ENCODE assay signal across 8 mouse cellular contexts in the genomic region with DNA sequence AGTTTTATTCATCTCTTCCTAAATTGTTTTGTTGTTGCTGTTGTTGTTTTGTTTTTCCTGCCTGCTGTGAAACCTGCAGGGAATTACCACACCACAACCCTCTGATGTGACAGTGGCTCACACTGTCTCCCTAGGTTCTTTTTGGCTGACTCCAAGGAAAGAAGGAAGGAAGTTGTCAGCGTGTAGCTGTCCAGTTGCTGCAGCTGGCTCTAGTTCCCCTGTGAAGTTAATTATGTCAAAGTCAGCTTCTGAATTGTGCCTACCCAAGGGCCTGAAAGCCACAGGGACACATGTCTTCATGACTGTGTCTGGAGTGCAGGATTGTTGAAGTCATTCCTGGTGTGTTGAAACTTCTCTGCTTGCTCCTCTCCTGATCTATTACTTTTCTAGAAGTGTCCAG. TPM values are rescaled to one million over a fixed set of nuclear protein-coding genes. Genes with fewer than 3 reads are reported as not detected.
A peak's percentile ranks its signal among the peaks of the same experiment; 100 is the strongest.
DNase-seq lines count a peak whose midpoint lies in the region; ATAC-seq lines count a peak whose summit lies in the region.
"Had no signal": no experiment of that assay in that cellular context is flagged by ENCODE, and none has a peak within 500 bp of the region (broad histone marks: within the 10 kb centered on the region; RNA-seq: fewer than 3 reads in every experiment).

No protein-coding gene starts in this region.

- ATAC-seq in common myeloid progenitor, adult 5-6 weeks (replicated peaks; ENCODE audit: low read depth, poor library complexity, severe bottlenecking): peak; percentile 59
- ATAC-seq in granulocyte monocyte progenitor cell, adult 5-6 weeks (replicated peaks; ENCODE audit: poor library complexity, severe bottlenecking): peak; percentile 60

- peak; percentile 51 to 71 for DNase-seq in heart, adult 9 months (ENCODE audit: low spot score in 2 of 2)
- peak; percentile 20 for DNase-seq in layer of hippocampus, adult 9-11 months
- peak; percentile 21 for DNase-seq in lung, postnatal 36 days
- DNase-seq in right cerebral cortex, postnatal 10 days (ENCODE audit: low spot score in 2 of 2): peak; percentile 20 to 24

RNA-seq across cellular contexts. Expression of a gene that starts 1.1 kb away (rescaled TPM):
- 13.9 and 26.6 TPM in 2 replicates for total RNA-seq in common myeloid progenitor, adult 5-6 weeks (2017)
- 39.1 and 44.2 TPM in 2 replicates for total RNA-seq in granulocyte monocyte progenitor cell, adult 5-6 weeks (2014; fragmentation: Nextera tagmentation)
- total RNA-seq in granulocyte monocyte progenitor cell, adult 5-6 weeks (2017): 28.3 and 30.5 TPM in 2 replicates
- total RNA-seq: ES-E14 had no signal

RNA-seq across cellular contexts. Expression of a gene that starts 19.2 kb away (rescaled TPM):
- not detected in 2 replicates for total RNA-seq in common myeloid progenitor, adult 5-6 weeks (2017)
- total RNA-seq in granulocyte monocyte progenitor cell, adult 5-6 weeks (2014; fragmentation: Nextera tagmentation): not detected in 2 replicates
- total RNA-seq in granulocyte monocyte progenitor cell, adult 5-6 weeks (2017): not detected in 2 replicates

RNA-seq across cellular contexts. Expression of a gene that starts 31.6 kb away (rescaled TPM):
- total RNA-seq in common myeloid progenitor, adult 5-6 weeks (2017): 1.7 and 2.1 TPM in 2 replicates
- total RNA-seq in granulocyte monocyte progenitor cell, adult 5-6 weeks (2014; fragmentation: Nextera tagmentation): 4.9 and 9.0 TPM in 2 replicates
- total RNA-seq in granulocyte monocyte progenitor cell, adult 5-6 weeks (2017): 1.4 and 2.0 TPM in 2 replicates
- total RNA-seq: adrenal gland, adult 2 months; ES-E14 had no signal

RNA-seq across cellular contexts. Expression of a gene that starts 48.2 kb away (rescaled TPM):
- total RNA-seq in common myeloid progenitor, adult 5-6 weeks (2017): 108 and 113 TPM in 2 replicates
- 271 and 272 TPM in 2 replicates for total RNA-seq in granulocyte monocyte progenitor cell, adult 5-6 weeks (2014; fragmentation: Nextera tagmentation)
- total RNA-seq in granulocyte monocyte progenitor cell, adult 5-6 weeks (2017): 201 and 211 TPM in 2 replicates
- total RNA-seq: ES-E14 had no signal

Comparison
In these comparisons a context has a peak if more than half of its experiments do, and no peak if none do; other contexts are left out.
1. Peak in every context shown above with its lines: DNase-seq and ATAC-seq.